Mouse (Mus musculus) spleen, postnatal 14 days (tissue): ENCODE results near the gene Jag2.

ENCODE experiments used
- DNase-seq, 2 experiments: peaks; one replicate each; pipeline ENCODE4 v3.0.0; 2021 to 2022; ENCODE audit warnings: low spot score in 2 of 2

The Jag2 gene

GRCm38 (mm10) chr12:112941156-112941775, 11.7 kb upstream of the Jag2 start:
- DNase-seq: no peak

- no peak for DNase-seq
These were observed 11.1 kb upstream of the Jag2 start for GRCm38 (mm10) chr12:112940710-112941109.

- no peak for DNase-seq
These were observed 10.7 kb upstream of the Jag2 start for GRCm38 (mm10) chr12:112940238-112940637.

- no peak for DNase-seq
These were observed 9.4 kb upstream of the Jag2 start for GRCm38 (mm10) chr12:112938873-112939565.

GRCm38 (mm10) chr12:112938366-112938765, 8.8 kb upstream of the Jag2 start:
- no peak for DNase-seq

- DNase-seq: no peak
These were observed 8.3 kb upstream of the Jag2 start for GRCm38 (mm10) chr12:112937906-112938305.

- no peak for DNase-seq
These were observed 3.1 kb upstream of the Jag2 start for GRCm38 (mm10) chr12:112932647-112933046.

- DNase-seq: no peak
These were observed 955 bp downstream of the Jag2 start for GRCm38 (mm10) chr12:112928401-112929241.

GRCm38 (mm10) chr12:112927265-112927664, 2.3 kb downstream of the Jag2 start:
- no peak for DNase-seq

GRCm38 (mm10) chr12:112925950-112926349, 3.6 kb downstream of the Jag2 start:
- DNase-seq: no peak

GRCm38 (mm10) chr12:112922541-112922940, 7.0 kb downstream of the Jag2 start:
- DNase-seq: no peak

- no peak for DNase-seq
These were observed 8.1 kb downstream of the Jag2 start for GRCm38 (mm10) chr12:112921518-112921917.

GRCm38 (mm10) chr12:112917906-112918305, 11.7 kb downstream of the Jag2 start:
- no peak for DNase-seq

- no peak for DNase-seq
These were observed 12.1 kb downstream of the Jag2 start for GRCm38 (mm10) chr12:112917486-112917885.

- DNase-seq: no peak
These were observed 12.7 kb downstream of the Jag2 start for GRCm38 (mm10) chr12:112916698-112917400.

- DNase-seq: no peak
These were observed 14.0 kb downstream of the Jag2 start for GRCm38 (mm10) chr12:112915587-112915986.

- no peak for DNase-seq
These were observed 15.0 kb downstream of the Jag2 start for GRCm38 (mm10) chr12:112914527-112914926.

GRCm38 (mm10) chr12:112912951-112913745, 16.4 kb downstream of the Jag2 start:
- DNase-seq: no peak

GRCm38 (mm10) chr12:112911701-112912100, 17.9 kb downstream of the Jag2 start:
- no peak for DNase-seq

- DNase-seq: no peak
These were observed 20.6 kb downstream of the Jag2 start for GRCm38 (mm10) chr12:112908991-112909390.

- DNase-seq: no peak
These were observed 24.6 kb downstream of the Jag2 start for GRCm38 (mm10) chr12:112905001-112905400.
